Mouse (Mus musculus) limb, embryonic 11.5 days (tissue): Measurements from ENCODE around the gene Hist1h3a. TPM values are rescaled to one million over a fixed set of nuclear protein-coding genes. Genes with fewer than 3 reads are reported as not detected.

Experiments used
- ATAC-seq: fragments of 200-750 bp; cut with Nextera tagmentation; 2 replicates; pipeline ENCODE4 v1.8.0; 2017; ENCODE audit warnings: low read depth; ENCODE audit not compliant: insufficient number of reproducible peaks, low FRiP score, low TSS enrichment
- DNase-seq: peaks from one replicate; pipeline ENCODE4 v3.0.0-alpha.2; 2015; ENCODE audit warnings: low spot score
- H3K27ac ChIP-seq: fragments of 300-500 bp; sonication (generic); replicated peaks from 2 replicates; pipeline ENCODE4 v1.5.1; 2014; ENCODE audit warnings: low read depth, mild to moderate bottlenecking, low read length
- H3K27me3 ChIP-seq: fragments of 300-500 bp; sonication (generic); 2 replicates; pipeline ENCODE4 v1.6.1; 2014; ENCODE audit warnings: mild to moderate bottlenecking, low read length, mixed read lengths; ENCODE audit not compliant: control insufficient read depth, insufficient read depth
- H3K36me3 ChIP-seq: fragments of 300-500 bp; sonication (generic); 2 replicates; pipeline ENCODE4 v1.6.1; 2014; ENCODE audit warnings: mild to moderate bottlenecking, low read length, moderate library complexity, mixed read lengths; ENCODE audit not compliant: control insufficient read depth, insufficient read depth
- H3K4me1 ChIP-seq: fragments of 300-500 bp; sonication (generic); 2 replicates; pipeline ENCODE4 v1.6.1; 2014; ENCODE audit warnings: low read length, mixed read lengths; ENCODE audit not compliant: control insufficient read depth, insufficient read depth
- H3K4me2 ChIP-seq: fragments of 300-500 bp; sonication (generic); 2 replicates; pipeline ENCODE4 v1.6.1; 2014; ENCODE audit warnings: low read depth, mild to moderate bottlenecking, moderate library complexity; ENCODE audit not compliant: severe bottlenecking
- H3K4me3 ChIP-seq: fragments of 300-500 bp; sonication (generic); 2 replicates; pipeline ENCODE4 v1.5.1; 2014; ENCODE audit warnings: low read depth, low read length
- H3K9ac ChIP-seq: fragments of 300-500 bp; sonication (generic); 2 replicates; pipeline ENCODE4 v1.6.1; 2014; ENCODE audit warnings: mild to moderate bottlenecking, low read length
- H3K9me3 ChIP-seq: fragments of 300-500 bp; sonication (generic); 2 replicates; pipeline ENCODE4 v1.6.1; 2016; ENCODE audit warnings: low read length; ENCODE audit not compliant: control insufficient read depth
- WGBS: fragments of 180-500 bp; shearing (Covaris S2); extraction: QIAGEN DNeasy Blood & Tissue Kit; methylation state at CpG from one replicate; pipeline ENCODE4 v1.1.7; 2014; 5-methylcytosine and 5-hydroxymethylcytosine counted together
- microRNA-seq: library from miRNA; unstranded; fragments of <30 nt; microRNA quantifications from one replicate; pipeline ENCODE4, GENCODE M21; 2016
- polyA plus RNA-seq: library from polyadenylated mRNA; unstranded; fragments of >200 nt; fragmentation: Nextera tagmentation; extraction: Ambion mirVana; gene quantifications from 2 replicates; pipeline ENCODE4 v1.2.1, GENCODE M21; 2014

The Hist1h3a gene
- polyA plus RNA-seq, 1 experiment from 2014 or later = 5.4 TPM

GRCm38 (mm10) chr13:23716261-23717042 lies 45.7 kb downstream of the Hist1h3a start:
- ATAC-seq = no peak
- no peaks in the 10 kb centered on the region for H3K36me3 ChIP-seq
- 88% methylated on average over 5 of the region's 5 CpGs for WGBS
- DNase-seq = peak; percentile 19
- H3K4me2 ChIP-seq = no peak overlapping the region
- no peaks in the 10 kb centered on the region for H3K9me3 ChIP-seq
- H3K27ac ChIP-seq = no peak overlapping the region
- no peak overlapping the region for H3K4me3 ChIP-seq
- no peaks in the 10 kb centered on the region for H3K27me3 ChIP-seq
- 0 out of 2 replicates have a peak, but pooled peaks cover 3% of the 10 kb centered on the region for H3K4me1 ChIP-seq
- no peak overlapping the region for H3K9ac ChIP-seq

Small RNA genes within 50 kb of the gene (microRNA-seq; reads per million reads assigned to microRNA genes)
- gene Gm44314 (not detected), gene Gm44484 (not detected)

Other genes starting within 250 kb of the Hist1h3a start
- 4.0 and 5.6 TPM in 2 replicates for gene Hist1h4h, start 231.3 kb downstream of the Hist1h3a start, polyA plus RNA-seq
- 5.1 and 7.9 TPM in 2 replicates for gene Hist1h2af, start 228.5 kb downstream of the Hist1h3a start, polyA plus RNA-seq
- gene Hist1h3g, start 227.0 kb downstream of the Hist1h3a start, polyA plus RNA-seq = 7.0 and 9.4 TPM in 2 replicates
- 0.79 and 1.0 TPM in 2 replicates for gene Hist1h2bh, start 219.0 kb downstream of the Hist1h3a start, polyA plus RNA-seq
- 1.4 and 2.0 TPM in 2 replicates for gene Hist1h3f, start 218.3 kb downstream of the Hist1h3a start, polyA plus RNA-seq
- gene Hist1h4f, start 210.7 kb downstream of the Hist1h3a start, polyA plus RNA-seq = 0.67 and 2.3 TPM in 2 replicates
- 0.54 and 0.56 TPM in 2 replicates for gene Hist1h1d, start 209.1 kb downstream of the Hist1h3a start, polyA plus RNA-seq
- 9.6 and 9.8 TPM in 2 replicates for gene Hist1h3e, start 200.0 kb downstream of the Hist1h3a start, polyA plus RNA-seq
- 98.4 and 102 TPM in 2 replicates for gene Hist1h2ae, start 191.2 kb downstream of the Hist1h3a start, polyA plus RNA-seq
- 8.2 and 10.0 TPM in 2 replicates for gene Hist1h2bg, start 191.0 kb downstream of the Hist1h3a start, polyA plus RNA-seq
- gene Hist1h2bf, start 188.2 kb downstream of the Hist1h3a start, polyA plus RNA-seq = 4.5 and 5.4 TPM in 2 replicates
- 2.2 and 3.1 TPM in 2 replicates for gene Hist1h2ad, start 188.0 kb downstream of the Hist1h3a start, polyA plus RNA-seq
- 12.6 and 13.2 TPM in 2 replicates for gene Hist1h3d, start 186.6 kb downstream of the Hist1h3a start, polyA plus RNA-seq
- 133 and 134 TPM in 2 replicates for gene Hist1h4d, start 180.8 kb downstream of the Hist1h3a start, polyA plus RNA-seq
- 3.1 and 3.9 TPM in 2 replicates for gene Hist1h2be, start 141.3 kb downstream of the Hist1h3a start, polyA plus RNA-seq
- gene Hist1h1e, start 139.8 kb downstream of the Hist1h3a start, polyA plus RNA-seq = 20.3 and 24.6 TPM in 2 replicates
- 0.96 and 1.0 TPM in 2 replicates for gene Hist1h2ac, start 78.4 kb downstream of the Hist1h3a start, polyA plus RNA-seq
- 19.9 and 21.1 TPM in 2 replicates for gene Hist1h2bc, start 78.2 kb downstream of the Hist1h3a start, polyA plus RNA-seq
- 0.28 TPM in 1 of 2 replicates, not detected in the other for gene Hist1h1t, start 66.6 kb downstream of the Hist1h3a start, polyA plus RNA-seq
- 6.6 and 7.9 TPM in 2 replicates for gene Hist1h4c, start 63.9 kb downstream of the Hist1h3a start, polyA plus RNA-seq
- 2.1 and 3.7 TPM in 2 replicates for gene Hfe, start 51.5 kb downstream of the Hist1h3a start, polyA plus RNA-seq
- gene Hist1h1c, start 23.6 kb downstream of the Hist1h3a start, polyA plus RNA-seq = 15.4 and 16.6 TPM in 2 replicates
- 13.3 and 14.0 TPM in 2 replicates for gene Hist1h3c, start 16.8 kb downstream of the Hist1h3a start, polyA plus RNA-seq
- gene Hist1h2bb, start 15.7 kb downstream of the Hist1h3a start, polyA plus RNA-seq = 1.7 and 3.4 TPM in 2 replicates
- gene Hist1h2ab, start 11.3 kb downstream of the Hist1h3a start, polyA plus RNA-seq = 63.8 and 65.5 TPM in 2 replicates
- 7.5 and 12.0 TPM in 2 replicates for gene Hist1h3b, start 10.1 kb downstream of the Hist1h3a start, polyA plus RNA-seq
- 6.3 and 7.9 TPM in 2 replicates for gene Hist1h4b, start 5.4 kb downstream of the Hist1h3a start, polyA plus RNA-seq
- gene Hist1h4a, start 1.2 kb downstream of the Hist1h3a start, polyA plus RNA-seq = 0.35 and 0.78 TPM in 2 replicates
- gene Hist1h1a, start 1.3 kb upstream of the Hist1h3a start, polyA plus RNA-seq = 2.8 and 4.1 TPM in 2 replicates
- gene Trim38, start 7.5 kb upstream of the Hist1h3a start, polyA plus RNA-seq = 0.30 TPM in 1 of 2 replicates, not detected in the other
- gene Slc17a2, start 44.6 kb upstream of the Hist1h3a start, polyA plus RNA-seq = not detected in 2 replicates
- gene Slc17a3, start 77.0 kb upstream of the Hist1h3a start, polyA plus RNA-seq = not detected in 2 replicates
- not detected in 2 replicates for gene Slc17a1, start 105.4 kb upstream of the Hist1h3a start, polyA plus RNA-seq
- gene Slc17a4, start 152.6 kb upstream of the Hist1h3a start, polyA plus RNA-seq = not detected in 2 replicates
- not detected in 2 replicates for gene Hist1h2ba, start 171.8 kb upstream of the Hist1h3a start, polyA plus RNA-seq
- gene Hist1h2aa, start 172.1 kb upstream of the Hist1h3a start, polyA plus RNA-seq = not detected in 2 replicates
- not detected in 2 replicates for gene Scgn, start 228.8 kb upstream of the Hist1h3a start, polyA plus RNA-seq